Mouse (Mus musculus): ENCODE measurements around the gene Kcnh4.

GRCm38 (mm10) chr11:100728601-100729000, 31.1 kb downstream of the Kcnh4 start:
- TF ChIP-seq POLR2A (IDR thresholded peaks at IDR 0.05; ENCODE audit: insufficient read depth, low read depth, low read length), result no peak
- TF ChIP-seq CTCF (IDR thresholded peaks at IDR 0.05; ENCODE audit: insufficient read depth, low read depth, low read length), result no peak
